Mouse (Mus musculus) forebrain, embryonic 13.5 days (tissue): ENCODE results near the gene Rad9b. TPM values are rescaled to one million over a fixed set of nuclear protein-coding genes. Genes with fewer than 3 reads are reported as not detected.

ENCODE experiments used
- polyA plus RNA-seq: library from polyadenylated mRNA; unstranded; fragments of >200 nt; fragmentation: Nextera tagmentation; extraction: Ambion mirVana; gene quantifications from 2 replicates; pipeline ENCODE4 v1.2.1, GENCODE M21; 2015

The Rad9b gene
- polyA plus RNA-seq, 1 experiment from 2014 or later = 16.1 TPM

Other genes starting within 250 kb of the Rad9b start
- not detected in 2 replicates for gene Ccdc63, start 213.4 kb downstream of the Rad9b start, polyA plus RNA-seq
- gene Ppp1cc, start 196.0 kb downstream of the Rad9b start, polyA plus RNA-seq = 288 TPM in 2 replicates
- 2.9 and 3.0 TPM in 2 replicates for gene Hvcn1, start 147.4 kb downstream of the Rad9b start, polyA plus RNA-seq
- gene Tctn1, start 89.8 kb downstream of the Rad9b start, polyA plus RNA-seq = 4.8 and 4.9 TPM in 2 replicates
- gene Pptc7, start 69.9 kb downstream of the Rad9b start, polyA plus RNA-seq = 7.5 and 7.7 TPM in 2 replicates
- 228 and 236 TPM in 2 replicates for gene Vps29, start 136 bp upstream of the Rad9b start, polyA plus RNA-seq
- gene Gpn3, start 17.6 kb upstream of the Rad9b start, polyA plus RNA-seq = 56.9 and 58.7 TPM in 2 replicates
- 117 and 123 TPM in 2 replicates for gene Fam216a, start 18.1 kb upstream of the Rad9b start, polyA plus RNA-seq
- gene Arpc3, start 37.6 kb upstream of the Rad9b start, polyA plus RNA-seq = 152 and 167 TPM in 2 replicates
- gene Anapc7, start 67.5 kb upstream of the Rad9b start, polyA plus RNA-seq = 50.3 and 53.3 TPM in 2 replicates
- gene Atp2a2, start 148.0 kb upstream of the Rad9b start, polyA plus RNA-seq = 32.2 and 34.2 TPM in 2 replicates